Mouse (Mus musculus): ENCODE results near the gene Unc79. TPM values are rescaled to one million over a fixed set of nuclear protein-coding genes. Genes with fewer than 3 reads are reported as not detected.

The Unc79 gene
- polyA plus RNA-seq, 1 experiment from 2014 or later, result 0.28 TPM

- no peak overlapping the region for H3K27ac ChIP-seq
- H3K4me2 ChIP-seq (replicated peaks), result no peak overlapping the region
- 62% methylated on average over 5 of the region's 5 CpGs for WGBS
- no peak overlapping the region for H3K4me3 ChIP-seq (replicated peaks)
- no peak overlapping the region for H3K9ac ChIP-seq
- no peaks in the 10 kb centered on the region for H3K36me3 ChIP-seq
- H3K4me1 ChIP-seq (replicated peaks), result no peaks in the 10 kb centered on the region
- H3K27me3 ChIP-seq (replicated peaks), result no peaks in the 10 kb centered on the region
- no peak for ATAC-seq
- H3K9me3 ChIP-seq, result no peaks in the 10 kb centered on the region
Observed at GRCm38 (mm10) chr12:103100088-103100487, 151.4 kb downstream of the Unc79 start.

GRCm38 (mm10) chr12:103103041-103103440 lies 154.4 kb downstream of the Unc79 start:
- H3K27ac ChIP-seq, result no peak overlapping the region
- no peak for ATAC-seq
- H3K4me3 ChIP-seq (replicated peaks), result no peak overlapping the region
- no peak overlapping the region for H3K9ac ChIP-seq
- 74% methylated on average over 2 of the region's 2 CpGs for WGBS
- H3K36me3 ChIP-seq, result no peaks in the 10 kb centered on the region
- no peaks in the 10 kb centered on the region for H3K9me3 ChIP-seq
- no peak overlapping the region for H3K4me2 ChIP-seq (replicated peaks)
- no peaks in the 10 kb centered on the region for H3K4me1 ChIP-seq (replicated peaks)
- H3K27me3 ChIP-seq (replicated peaks), result no peaks in the 10 kb centered on the region

DNA sequence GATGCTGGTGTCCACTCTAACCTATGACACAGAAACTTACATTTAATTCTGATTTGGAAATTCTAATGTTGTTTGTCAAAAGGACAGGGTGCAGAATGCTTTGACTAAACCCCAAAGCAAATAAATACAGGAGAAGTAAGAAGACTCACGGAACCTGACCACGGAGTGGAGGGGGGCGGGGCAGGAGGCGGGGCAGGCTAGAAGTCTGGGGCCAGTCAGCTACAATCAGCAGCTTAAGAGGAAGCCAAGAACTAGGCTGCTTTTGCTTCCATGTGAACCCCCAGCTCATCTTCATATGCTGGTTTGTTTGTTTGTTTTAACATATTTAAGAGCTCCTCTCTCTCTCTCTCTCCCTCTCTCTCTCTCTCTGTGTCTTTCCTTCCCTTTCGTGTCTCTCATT lies 154.9 kb downstream of the Unc79 start:
- H3K27me3 ChIP-seq (replicated peaks), result no peaks in the 10 kb centered on the region
- no peaks in the 10 kb centered on the region for H3K36me3 ChIP-seq
- WGBS, result 13% methylated on average over 5 of the region's 5 CpGs
- H3K9ac ChIP-seq, result no peak overlapping the region
- no peaks in the 10 kb centered on the region for H3K9me3 ChIP-seq
- no peak overlapping the region for H3K27ac ChIP-seq
- H3K4me3 ChIP-seq (replicated peaks), result no peak overlapping the region
- ATAC-seq, result no peak
- no peak overlapping the region for H3K4me2 ChIP-seq (replicated peaks)
- H3K4me1 ChIP-seq (replicated peaks), result no peaks in the 10 kb centered on the region

GRCm38 (mm10) chr12:103109301-103109700 lies 160.6 kb downstream of the Unc79 start:
- Histone ChIP-seq H3K27ac (no peak overlapping the region), H3K9ac (no peak overlapping the region), H3K36me3 (no peaks in the 10 kb centered on the region), H3K9me3 (no peaks in the 10 kb centered on the region), H3K4me1 (replicated peaks) (no peaks in the 10 kb centered on the region), H3K27me3 (replicated peaks) (no peaks in the 10 kb centered on the region), H3K4me2 (replicated peaks) (no peak overlapping the region), H3K4me3 (replicated peaks) (no peak overlapping the region)
- WGBS, result 86% methylated on average over 7 of the region's 7 CpGs
- no peak for ATAC-seq

DNA sequence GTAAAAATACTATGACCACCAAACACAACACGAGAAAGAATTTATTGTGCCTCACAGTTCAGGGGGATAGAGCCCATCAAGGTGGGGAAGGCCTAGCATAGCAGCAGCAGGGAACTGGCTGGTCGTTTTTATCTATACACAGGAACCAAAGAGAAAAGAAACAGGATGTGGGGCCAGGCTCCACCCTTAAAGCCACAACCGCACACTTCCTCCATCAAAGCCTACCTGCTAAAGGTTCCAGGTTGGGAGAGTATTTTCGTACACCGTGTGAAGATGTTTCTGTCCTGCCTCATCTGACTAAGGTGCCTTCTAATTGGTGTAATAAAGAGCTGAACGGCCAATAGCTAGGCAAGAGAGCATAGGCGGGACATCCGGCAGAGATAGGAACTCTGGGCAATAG lies 168.0 kb downstream of the Unc79 start:
- Histone ChIP-seq H3K27me3 (replicated peaks) (no peaks in the 10 kb centered on the region), H3K9ac (no peak overlapping the region), H3K9me3 (no peaks in the 10 kb centered on the region), H3K4me2 (replicated peaks) (no peak overlapping the region), H3K4me1 (replicated peaks) (no peaks in the 10 kb centered on the region), H3K27ac (no peak overlapping the region), H3K4me3 (replicated peaks) (no peak overlapping the region), H3K36me3 (no peaks in the 10 kb centered on the region)
- no peak for ATAC-seq
- WGBS, result 80% methylated on average over 8 of the region's 8 CpGs

DNA sequence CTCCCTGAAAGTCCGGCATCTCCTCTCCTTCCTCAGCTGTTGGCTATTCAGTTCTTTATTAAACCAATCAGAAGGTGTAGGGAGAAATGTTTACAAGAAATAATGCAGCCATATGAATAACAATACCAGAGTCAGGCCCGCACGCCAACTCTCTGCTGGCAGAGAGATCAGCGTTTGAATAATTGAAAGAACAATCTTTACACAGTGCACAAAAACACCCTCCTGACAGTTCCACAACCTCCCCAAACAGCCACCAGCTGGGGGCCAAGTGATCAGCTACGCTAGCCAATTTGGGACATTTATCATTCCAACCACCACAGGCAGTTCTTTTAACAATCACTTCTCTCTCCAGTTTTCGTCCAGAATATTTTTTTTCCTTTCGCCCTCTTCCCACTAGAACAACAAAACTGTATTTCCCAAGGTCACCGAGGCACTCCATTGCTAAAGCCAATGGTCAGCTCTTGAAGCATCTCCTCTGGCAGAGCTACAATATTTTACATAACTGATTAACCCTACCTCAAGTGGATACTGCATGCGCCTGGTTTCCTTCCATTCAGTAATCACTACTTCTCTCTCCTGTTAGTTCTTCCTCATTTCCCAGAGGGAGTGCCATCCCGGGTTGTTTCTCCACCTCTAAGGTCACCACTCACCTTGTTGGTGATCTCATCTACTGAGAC lies 169.0 kb downstream of the Unc79 start:
- Histone ChIP-seq H3K36me3 (no peaks in the 10 kb centered on the region), H3K4me3 (replicated peaks) (no peak overlapping the region), H3K27me3 (replicated peaks) (no peaks in the 10 kb centered on the region), H3K27ac (no peak overlapping the region), H3K9ac (no peak overlapping the region), H3K4me1 (replicated peaks) (no peaks in the 10 kb centered on the region), H3K4me2 (replicated peaks) (no peak overlapping the region), H3K9me3 (no peaks in the 10 kb centered on the region)
- no peak for ATAC-seq
- WGBS, result 74% methylated on average over 10 of the region's 10 CpGs

DNA sequence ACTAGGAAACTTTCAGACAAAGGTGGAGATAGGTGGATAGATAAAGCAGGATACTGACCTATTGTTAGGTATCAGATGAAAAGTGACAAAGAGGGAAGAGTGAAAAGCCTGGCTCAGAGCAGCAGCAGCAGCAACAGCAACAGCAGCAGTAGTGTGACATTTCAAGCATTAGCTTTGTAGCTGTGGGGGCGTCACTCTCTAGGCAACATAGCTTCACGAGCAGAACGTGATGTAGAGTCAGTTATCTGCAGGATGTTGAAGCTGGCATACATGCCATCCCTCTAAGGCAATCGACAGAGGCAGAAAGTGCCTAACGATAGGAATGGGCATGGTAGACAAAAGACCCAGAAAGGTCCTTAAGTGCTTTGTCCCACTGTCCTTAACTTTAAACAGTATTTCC lies 173.3 kb downstream of the Unc79 start:
- Histone ChIP-seq H3K4me2 (replicated peaks) (no peak overlapping the region), H3K4me3 (replicated peaks) (no peak overlapping the region), H3K9me3 (no peaks in the 10 kb centered on the region), H3K27ac (no peak overlapping the region), H3K9ac (no peak overlapping the region), H3K4me1 (replicated peaks) (no peaks in the 10 kb centered on the region), H3K36me3 (no peaks in the 10 kb centered on the region), H3K27me3 (replicated peaks) (no peaks in the 10 kb centered on the region)
- 82% methylated on average over 5 of the region's 5 CpGs for WGBS
- ATAC-seq, result no peak

- no peaks in the 10 kb centered on the region for H3K9me3 ChIP-seq
- no peak for ATAC-seq
Observed at GRCm38 (mm10) chr12:103123861-103124260, 175.2 kb downstream of the Unc79 start.

GRCm38 (mm10) chr12:103128914-103129313 lies 180.3 kb downstream of the Unc79 start:
- H3K4me2 ChIP-seq (replicated peaks), result no peak overlapping the region
- no peaks in the 10 kb centered on the region for H3K4me1 ChIP-seq (replicated peaks)
- no peak for ATAC-seq
- 94% methylated on average over 6 of the region's 6 CpGs for WGBS
- no peaks in the 10 kb centered on the region for H3K27me3 ChIP-seq (replicated peaks)
- no peaks in the 10 kb centered on the region for H3K36me3 ChIP-seq
- no peaks in the 10 kb centered on the region for H3K9me3 ChIP-seq
- H3K9ac ChIP-seq, result no peak overlapping the region
- H3K4me3 ChIP-seq (replicated peaks), result no peak overlapping the region
- no peak overlapping the region for H3K27ac ChIP-seq

More at GRCm38 (mm10) chr12:103123861-103124260, 175.2 kb downstream of the Unc79 start:
- no peaks in the 10 kb centered on the region for H3K4me1 ChIP-seq (replicated peaks)
- no peaks in the 10 kb centered on the region for H3K36me3 ChIP-seq
- no peak overlapping the region for H3K27ac ChIP-seq
- no peak overlapping the region for H3K4me3 ChIP-seq (replicated peaks)
- H3K4me2 ChIP-seq (replicated peaks), result no peak overlapping the region
- H3K9ac ChIP-seq, result no peak overlapping the region
- no peaks in the 10 kb centered on the region for H3K27me3 ChIP-seq (replicated peaks)
- 66% methylated on average over 1 of the region's 1 CpGs for WGBS

DNA sequence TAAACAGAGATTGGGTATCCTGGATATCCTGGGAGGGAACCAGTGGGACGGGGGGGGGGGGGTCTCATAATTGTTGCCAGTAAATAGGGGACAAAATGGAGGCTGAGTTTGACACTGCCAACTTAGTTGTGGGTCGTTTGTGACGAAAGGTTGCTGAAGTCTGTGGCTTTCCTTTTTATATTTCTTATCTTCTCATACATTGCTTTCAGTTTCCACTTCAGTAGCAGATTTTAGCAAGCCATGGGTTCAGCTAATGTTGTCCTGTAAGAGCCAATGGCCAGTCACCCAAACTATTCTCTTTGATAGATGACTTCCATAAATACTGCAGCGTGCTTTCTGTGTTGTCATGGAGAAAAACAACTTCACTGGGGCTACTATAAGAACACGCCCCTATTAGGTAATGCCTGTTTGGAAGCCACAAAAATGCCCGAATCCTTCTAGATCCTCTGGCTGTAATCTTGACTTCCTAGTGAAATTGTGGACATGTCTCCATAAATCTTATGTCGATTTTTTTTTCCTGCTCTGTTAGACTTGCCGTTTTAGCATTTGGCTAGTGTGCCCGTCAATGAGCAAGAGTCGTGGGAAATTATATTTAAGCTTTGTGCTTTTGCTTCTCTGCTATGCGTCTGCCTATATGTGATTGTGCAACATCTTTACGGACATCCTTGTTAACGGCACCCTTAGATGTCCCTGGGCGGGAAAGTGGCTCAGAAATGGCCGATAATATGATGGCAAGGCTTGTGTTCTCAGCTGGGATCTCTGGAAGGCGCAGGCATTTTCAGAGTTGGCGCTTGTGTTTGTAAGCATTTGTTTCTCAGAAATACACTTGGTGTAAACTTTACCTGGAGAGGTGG lies 181.0 kb downstream of the Unc79 start:
- H3K4me2 ChIP-seq (replicated peaks), result no peak overlapping the region
- H3K27ac ChIP-seq, result no peak overlapping the region
- WGBS, result 71% methylated on average over 17 of the region's 17 CpGs
- no peak overlapping the region for H3K4me3 ChIP-seq (replicated peaks)
- H3K4me1 ChIP-seq (replicated peaks), result no peaks in the 10 kb centered on the region
- no peak overlapping the region for H3K9ac ChIP-seq
- ATAC-seq, result no peak
- no peaks in the 10 kb centered on the region for H3K9me3 ChIP-seq
- H3K36me3 ChIP-seq, result no peaks in the 10 kb centered on the region
- H3K27me3 ChIP-seq (replicated peaks), result no peaks in the 10 kb centered on the region

DNA sequence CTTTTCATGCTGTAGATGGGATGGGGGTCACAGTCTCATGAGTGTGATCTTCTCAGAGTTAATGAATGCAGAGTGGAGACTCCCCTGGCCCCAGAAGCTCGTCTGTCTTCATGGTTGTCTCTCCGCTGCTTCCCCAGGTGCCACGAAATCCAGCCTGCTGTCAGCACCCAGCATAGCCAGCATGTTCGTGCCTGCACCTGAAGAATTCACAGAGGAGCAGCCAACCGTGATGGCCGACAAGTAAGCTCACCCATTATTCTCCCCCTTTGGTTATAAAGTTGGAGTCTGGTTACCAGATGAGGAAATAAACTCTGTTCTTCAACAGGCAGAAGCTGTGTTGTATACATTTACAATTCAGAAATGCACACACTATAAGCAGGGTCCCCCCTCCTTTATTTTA lies 182.8 kb downstream of the Unc79 start:
- Histone ChIP-seq H3K36me3 (no peaks in the 10 kb centered on the region), H3K27me3 (replicated peaks) (no peaks in the 10 kb centered on the region), H3K4me1 (replicated peaks) (no peaks in the 10 kb centered on the region), H3K27ac (no peak overlapping the region), H3K9ac (no peak overlapping the region), H3K4me2 (replicated peaks) (no peak overlapping the region), H3K4me3 (replicated peaks) (no peak overlapping the region), H3K9me3 (no peaks in the 10 kb centered on the region)
- ATAC-seq, result no peak
- WGBS, result 64% methylated on average over 6 of the region's 6 CpGs

- WGBS, result 57% methylated on average over 9 of the region's 9 CpGs
- Histone ChIP-seq H3K27me3 (replicated peaks) (no peaks in the 10 kb centered on the region), H3K36me3 (no peaks in the 10 kb centered on the region), H3K4me2 (replicated peaks) (no peak overlapping the region), H3K27ac (no peak overlapping the region), H3K4me1 (replicated peaks) (no peaks in the 10 kb centered on the region), H3K9me3 (no peaks in the 10 kb centered on the region), H3K4me3 (replicated peaks) (no peak overlapping the region), H3K9ac (no peak overlapping the region)
- no peak for ATAC-seq
Observed at GRCm38 (mm10) chr12:103142550-103143010, 193.9 kb downstream of the Unc79 start.
